Mouse (Mus musculus): ENCODE data around the gene Slc39a10. TPM values are rescaled to one million over a fixed set of nuclear protein-coding genes. Genes with fewer than 3 reads are reported as not detected.
A peak's percentile ranks its signal among the peaks of the same experiment; 100 is the strongest.

Gene Slc39a10
- total RNA-seq, 2 experiments from 2014 or later: 13.2 to 18.7 TPM

DNA sequence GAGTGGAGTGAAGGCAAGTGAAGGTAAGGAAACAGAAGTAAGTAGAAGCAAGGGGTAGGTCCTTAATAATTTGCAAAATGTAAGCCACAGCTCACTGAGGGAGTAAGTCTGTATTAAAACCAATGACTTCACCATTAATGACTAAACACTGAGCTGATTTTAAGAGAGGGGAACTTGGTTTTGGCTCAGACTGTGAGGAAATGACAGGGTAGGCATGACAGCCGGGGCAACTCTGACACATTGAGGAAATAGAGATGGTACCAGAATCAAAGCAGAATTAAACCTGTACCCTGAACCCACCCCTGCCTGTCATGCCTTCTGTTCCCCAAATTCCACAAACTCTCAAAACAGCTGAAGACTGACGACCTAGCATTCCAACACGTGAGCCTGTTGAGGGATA is 18.9 kb downstream of the Slc39a10 start:
- ATAC-seq (replicated peaks; ENCODE audit: low FRiP score, low TSS enrichment, poor library complexity, severe bottlenecking): no peak

DNA sequence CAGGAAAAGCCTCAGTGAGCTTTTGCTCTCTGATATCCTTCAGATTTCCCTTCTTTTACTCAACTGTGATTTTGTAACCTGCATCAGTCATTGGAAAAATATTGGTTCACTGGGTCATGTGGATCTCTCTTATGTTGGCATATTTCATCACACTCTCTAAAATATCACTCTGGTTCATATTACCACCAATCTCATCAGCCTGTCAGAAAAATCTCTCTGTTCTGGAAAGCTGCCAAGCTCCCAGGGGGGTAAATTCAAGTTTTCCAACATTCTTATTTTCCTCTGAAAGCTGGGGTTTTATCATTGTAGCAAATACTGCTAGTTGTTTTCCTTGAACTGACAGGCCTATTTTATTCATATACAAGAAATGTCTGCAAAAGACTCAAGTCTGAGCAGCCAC is 22.9 kb downstream of the Slc39a10 start:
- ATAC-seq (replicated peaks; ENCODE audit: low FRiP score, low TSS enrichment, poor library complexity, severe bottlenecking): no peak

- no peak for ATAC-seq (replicated peaks; ENCODE audit: low FRiP score, low TSS enrichment, poor library complexity, severe bottlenecking)
These were observed 28.3 kb downstream of the Slc39a10 start for GRCm38 (mm10) chr1:46864175-46864885.

- no peak for ATAC-seq (replicated peaks; ENCODE audit: low FRiP score, low TSS enrichment, poor library complexity, severe bottlenecking)
These were observed 29.2 kb downstream of the Slc39a10 start for GRCm38 (mm10) chr1:46863434-46863833.

- no peak for ATAC-seq (replicated peaks; ENCODE audit: low FRiP score, low TSS enrichment, poor library complexity, severe bottlenecking)
These were observed 32.6 kb downstream of the Slc39a10 start for GRCm38 (mm10) chr1:46860082-46860481.

GRCm38 (mm10) chr1:46858579-46858978 is 34.1 kb downstream of the Slc39a10 start:
- ATAC-seq (replicated peaks; ENCODE audit: low FRiP score, low TSS enrichment, poor library complexity, severe bottlenecking): no peak

DNA sequence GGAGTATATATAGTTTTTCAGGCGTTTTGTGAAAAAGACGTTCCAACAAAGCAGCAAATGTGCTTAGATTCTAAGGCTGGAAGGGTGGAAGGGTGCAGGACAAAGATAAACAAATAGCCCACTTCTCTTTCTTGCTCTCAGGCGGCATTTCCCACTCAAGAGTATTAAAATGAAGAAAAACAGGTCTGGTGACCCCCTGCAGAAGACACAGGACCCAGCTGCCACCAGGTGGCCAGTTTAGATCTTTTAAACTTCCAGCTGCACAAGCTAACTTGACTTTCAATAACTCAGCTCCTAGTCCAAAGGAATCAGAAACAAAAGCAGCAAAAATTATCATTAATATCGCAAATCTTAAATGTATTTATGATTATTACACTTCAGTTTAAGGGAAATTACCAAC is 36.2 kb downstream of the Slc39a10 start:
- no peak for ATAC-seq (replicated peaks; ENCODE audit: low FRiP score, low TSS enrichment, poor library complexity, severe bottlenecking)

GRCm38 (mm10) chr1:46854036-46854900 is 38.4 kb downstream of the Slc39a10 start:
- ATAC-seq (replicated peaks; ENCODE audit: low FRiP score, low TSS enrichment, poor library complexity, severe bottlenecking): peak; percentile 77

DNA sequence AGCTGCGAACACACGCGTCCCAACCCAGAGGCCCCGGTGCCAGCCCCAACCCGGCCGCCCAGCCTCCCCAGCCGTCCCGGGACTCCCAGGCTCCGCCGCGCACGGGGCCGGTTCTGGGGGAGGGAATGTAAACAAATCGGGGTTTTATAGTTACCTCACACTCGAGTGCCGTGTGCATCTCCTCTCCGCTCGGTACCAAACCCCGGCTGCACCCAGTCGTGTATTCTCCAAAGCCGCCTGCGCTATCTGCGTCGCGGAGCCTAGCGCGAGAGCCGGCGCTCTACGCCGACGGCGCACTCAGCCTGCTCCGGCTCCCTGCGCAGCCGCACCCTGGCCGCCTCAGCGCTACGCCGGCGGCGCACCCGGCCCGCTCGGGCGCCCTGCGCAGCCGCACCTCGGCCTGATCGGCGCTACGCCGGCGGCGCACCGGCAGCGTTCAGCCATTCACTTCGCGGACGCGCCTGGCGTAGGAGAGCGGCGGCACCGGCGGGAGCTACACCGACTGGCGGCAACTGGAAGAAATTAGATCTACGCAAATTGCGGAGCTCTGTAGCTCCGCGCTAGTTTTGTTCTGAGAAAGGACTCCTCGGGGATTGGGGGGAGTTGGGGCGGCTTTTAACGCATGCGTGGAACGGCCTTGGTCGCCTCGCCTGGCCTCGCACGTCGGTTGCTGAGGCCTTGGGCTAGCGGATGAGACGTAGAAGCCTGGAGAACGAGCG is 39.2 kb downstream of the Slc39a10 start:
- ATAC-seq (replicated peaks; ENCODE audit: low FRiP score, low TSS enrichment, poor library complexity, severe bottlenecking): peak; percentile 65

- ATAC-seq (replicated peaks; ENCODE audit: low FRiP score, low TSS enrichment, poor library complexity, severe bottlenecking): peak; percentile 24
These were observed 39.9 kb downstream of the Slc39a10 start for GRCm38 (mm10) chr1:46852600-46853272.

GRCm38 (mm10) chr1:46852216-46852599 is 40.4 kb downstream of the Slc39a10 start:
- no peak for ATAC-seq (replicated peaks; ENCODE audit: low FRiP score, low TSS enrichment, poor library complexity, severe bottlenecking)

GRCm38 (mm10) chr1:46851586-46851985 is 41.1 kb downstream of the Slc39a10 start:
- no peak for ATAC-seq (replicated peaks; ENCODE audit: low FRiP score, low TSS enrichment, poor library complexity, severe bottlenecking)

GRCm38 (mm10) chr1:46849758-46850157 is 42.9 kb downstream of the Slc39a10 start:
- ATAC-seq (replicated peaks; ENCODE audit: low FRiP score, low TSS enrichment, poor library complexity, severe bottlenecking): peak; percentile 31

DNA sequence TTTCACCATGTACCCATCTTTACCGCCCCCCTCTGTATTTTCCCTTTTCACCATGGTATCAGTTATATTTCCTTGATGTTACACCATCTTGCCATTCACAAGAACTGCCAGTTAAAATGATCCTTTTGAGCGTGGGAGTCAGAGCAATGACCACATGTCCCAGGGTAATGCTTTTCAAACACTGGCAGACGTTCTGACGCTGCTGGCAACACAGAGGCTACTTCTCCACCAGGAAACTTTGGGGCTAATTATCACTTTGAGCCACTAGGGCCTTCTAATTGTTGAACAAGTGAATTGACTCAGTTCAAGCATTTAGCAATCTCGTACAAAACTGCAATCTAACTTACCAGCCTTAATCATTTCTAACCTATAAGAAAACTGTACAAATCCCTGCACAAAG is 47.4 kb downstream of the Slc39a10 start:
- no peak for ATAC-seq (replicated peaks; ENCODE audit: low FRiP score, low TSS enrichment, poor library complexity, severe bottlenecking)

DNA sequence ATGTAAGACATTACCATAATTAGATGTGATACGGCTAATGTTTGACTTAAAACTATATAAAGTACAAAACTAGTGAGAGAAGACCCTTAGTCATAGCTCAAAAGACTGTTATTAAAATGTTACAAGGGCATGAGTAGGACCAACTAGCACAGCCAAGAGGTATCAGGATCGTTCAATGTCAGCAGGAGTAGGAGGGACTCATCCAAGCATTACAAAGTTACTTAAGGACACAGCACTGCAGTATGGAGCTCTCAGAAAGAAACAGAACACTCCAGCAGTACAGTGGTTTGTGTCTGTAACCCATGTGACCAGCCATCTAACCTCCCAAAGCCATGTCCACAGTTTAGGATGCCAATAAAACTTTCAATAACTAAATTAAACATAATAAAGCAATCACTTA is 48.4 kb downstream of the Slc39a10 start:
- ATAC-seq (replicated peaks; ENCODE audit: low FRiP score, low TSS enrichment, poor library complexity, severe bottlenecking): no peak

GRCm38 (mm10) chr1:46843406-46843805 is 49.2 kb downstream of the Slc39a10 start:
- ATAC-seq (replicated peaks; ENCODE audit: low FRiP score, low TSS enrichment, poor library complexity, severe bottlenecking): no peak

GRCm38 (mm10) chr1:46831927-46832326 is 60.7 kb downstream of the Slc39a10 start:
- no peak for ATAC-seq (replicated peaks; ENCODE audit: low FRiP score, low TSS enrichment, poor library complexity, severe bottlenecking)

GRCm38 (mm10) chr1:46830066-46830843 is 62.4 kb downstream of the Slc39a10 start:
- ATAC-seq (replicated peaks; ENCODE audit: low FRiP score, low TSS enrichment, poor library complexity, severe bottlenecking): no peak
